Mouse (Mus musculus): ENCODE results near the gene Gm21746. TPM values are rescaled to one million over a fixed set of nuclear protein-coding genes. Genes with fewer than 3 reads are reported as not detected.
"Not testable (repeated sequence)": the region's sequence is repeated elsewhere in the genome, so short reads cannot be mapped to it uniquely, and the experiment has no call there.

Gene Gm21746
- not detected for total RNA-seq (2021)

DNA sequence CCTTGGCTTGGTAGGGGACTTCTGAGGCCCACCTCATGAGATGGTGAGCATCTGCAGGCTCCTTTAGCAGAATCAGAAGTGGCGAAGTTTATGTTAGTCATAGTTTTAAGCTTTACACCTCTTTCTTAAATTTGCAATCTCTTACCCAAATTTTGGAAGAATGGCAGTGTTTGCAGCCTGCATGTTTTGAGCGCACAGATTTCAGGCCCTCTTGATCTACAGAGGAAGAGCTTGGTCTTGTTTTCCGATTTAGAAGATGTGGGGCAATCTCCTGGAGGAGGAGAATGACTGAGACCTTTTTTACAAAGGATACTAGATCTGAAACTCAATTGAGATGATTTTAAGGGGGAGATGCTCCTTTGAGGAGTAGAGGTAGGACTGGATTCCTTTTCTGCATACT lies at the start of gene Gm21746:
Gene Gm21746, minus strand, starts transcription at position 101 of the 400 bp plus-strand sequence.
- not testable (repeated sequence) for DNase-seq (ENCODE audit: low spot score)

DNA sequence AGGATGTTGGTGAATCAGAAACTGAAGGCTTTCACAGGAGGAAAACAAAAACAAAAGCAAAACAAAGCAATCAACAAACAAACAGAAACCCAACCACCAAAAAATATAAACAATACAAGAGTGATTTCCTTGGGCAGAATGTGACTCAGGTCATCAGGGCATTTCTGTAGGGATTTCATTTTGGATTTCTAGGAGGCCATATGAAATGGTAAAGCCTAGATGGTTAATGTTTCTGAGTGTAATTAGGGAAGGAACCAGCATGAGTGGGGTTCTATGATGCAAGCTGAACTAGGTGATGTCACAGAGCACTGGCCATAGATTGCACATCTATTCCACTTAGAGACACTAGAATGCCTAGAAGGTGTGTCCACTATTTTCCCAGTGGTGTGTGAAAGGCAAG lies 29.0 kb upstream of the Gm21746 start, which contains the start of gene Gm20873:
Gene Gm20873, plus strand, starts transcription at position 301 of the 400 bp plus-strand sequence.
- DNase-seq (ENCODE audit: low spot score); intact Hi-C loops (cut with DNase I): not testable (repeated sequence)

More for the DNA sequence above, at the start of gene Gm21746:
- intact Hi-C loops (cut with DNase I), result not testable (repeated sequence)

Other genes with a start within 250 kb of the Gm21746 start
- gene Gm20873, start 29.1 kb upstream of the Gm21746 start, total RNA-seq (2021), result not detected